Mouse (Mus musculus) midbrain, embryonic 13.5 days (tissue): ENCODE measurements around the gene Mettl8. TPM values are rescaled to one million over a fixed set of nuclear protein-coding genes. Genes with fewer than 3 reads are reported as not detected.
A peak's percentile ranks its signal among the peaks of the same experiment; 100 is the strongest.

Experiments used
- ATAC-seq: fragments of 200-750 bp; cut with Nextera tagmentation; 2 replicates; pipeline ENCODE4 v1.8.0; 2017; ENCODE audit warnings: mild to moderate bottlenecking, moderate TSS enrichment, moderate library complexity
- H3K27ac ChIP-seq: fragments of 300-500 bp; sonication (generic); 2 replicates; pipeline ENCODE4 v1.5.1; 2015; ENCODE audit warnings: inconsistent platforms, mild to moderate bottlenecking, moderate library complexity
- H3K27me3 ChIP-seq: fragments of 300-500 bp; sonication (generic); 2 replicates; pipeline ENCODE4 v1.6.1; 2015; ENCODE audit warnings: mild to moderate bottlenecking, inconsistent platforms
- H3K36me3 ChIP-seq: fragments of 300-500 bp; sonication (generic); 2 replicates; pipeline ENCODE4 v1.6.1; 2015; ENCODE audit warnings: mild to moderate bottlenecking, inconsistent platforms
- H3K4me1 ChIP-seq: fragments of 300-500 bp; sonication (generic); replicated peaks from 2 replicates; pipeline ENCODE4 v1.6.1; 2015; ENCODE audit warnings: inconsistent platforms
- H3K4me2 ChIP-seq: fragments of 300-500 bp; sonication (generic); replicated peaks from 2 replicates; pipeline ENCODE4 v1.6.1; 2015; ENCODE audit warnings: moderate library complexity, mild to moderate bottlenecking, inconsistent platforms
- H3K4me3 ChIP-seq: fragments of 300-500 bp; sonication (generic); replicated peaks from 2 replicates; pipeline ENCODE4 v1.5.1; 2015; ENCODE audit warnings: mild to moderate bottlenecking, inconsistent platforms
- H3K9ac ChIP-seq: fragments of 300-500 bp; sonication (generic); replicated peaks from 2 replicates; pipeline ENCODE4 v1.6.1; 2015; ENCODE audit warnings: mild to moderate bottlenecking, inconsistent platforms
- H3K9me3 ChIP-seq: fragments of 300-500 bp; sonication (generic); 2 replicates; pipeline ENCODE4 v1.6.1; 2016; ENCODE audit warnings: mild to moderate bottlenecking, inconsistent platforms
- WGBS: fragments of 180-500 bp; shearing (Covaris S2); methylation state at CpG from one replicate; pipeline ENCODE4 v1.1.7; 2015; 5-methylcytosine and 5-hydroxymethylcytosine counted together
- polyA plus RNA-seq: library from polyadenylated mRNA; unstranded; fragments of >200 nt; fragmentation: Nextera tagmentation; extraction: Ambion mirVana; gene quantifications from 2 replicates; pipeline ENCODE4 v1.2.1, GENCODE M21; 2015

Gene Mettl8
- polyA plus RNA-seq, 1 experiment from 2014 or later = 15.8 TPM

DNA sequence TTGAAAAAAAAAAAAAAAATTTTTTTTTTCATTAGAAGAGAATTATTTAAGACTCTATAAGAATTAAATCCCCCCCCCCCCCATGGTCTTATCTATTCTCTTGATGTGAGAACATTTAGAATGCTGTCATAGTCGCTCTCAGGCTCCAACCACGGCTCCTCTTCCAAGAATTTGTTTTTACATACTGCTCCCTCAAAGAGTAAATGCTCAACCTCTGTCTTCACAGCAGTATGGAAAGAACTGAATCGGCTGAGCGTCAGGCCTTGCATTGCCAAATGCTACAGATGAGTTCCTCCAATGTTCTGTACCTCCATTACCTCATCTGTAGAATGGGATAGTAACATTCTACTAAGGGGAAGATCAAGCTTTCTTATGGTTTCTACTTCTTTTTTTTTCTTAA is 16.2 kb upstream of the Mettl8 start:
- no peaks in the 10 kb centered on the region for H3K4me1 ChIP-seq
- no peak overlapping the region for H3K4me2 ChIP-seq
- no peaks in the 10 kb centered on the region for H3K27me3 ChIP-seq
- 98% methylated on average over 4 of the region's 4 CpGs for WGBS
- 0 out of 2 replicates have a peak, but pooled peaks cover 10% of the 10 kb centered on the region for H3K36me3 ChIP-seq
- no peak overlapping the region for H3K9ac ChIP-seq
- ATAC-seq = no peak
- H3K9me3 ChIP-seq = no peaks in the 10 kb centered on the region
- H3K27ac ChIP-seq = no peak overlapping the region
- no peak overlapping the region for H3K4me3 ChIP-seq

DNA sequence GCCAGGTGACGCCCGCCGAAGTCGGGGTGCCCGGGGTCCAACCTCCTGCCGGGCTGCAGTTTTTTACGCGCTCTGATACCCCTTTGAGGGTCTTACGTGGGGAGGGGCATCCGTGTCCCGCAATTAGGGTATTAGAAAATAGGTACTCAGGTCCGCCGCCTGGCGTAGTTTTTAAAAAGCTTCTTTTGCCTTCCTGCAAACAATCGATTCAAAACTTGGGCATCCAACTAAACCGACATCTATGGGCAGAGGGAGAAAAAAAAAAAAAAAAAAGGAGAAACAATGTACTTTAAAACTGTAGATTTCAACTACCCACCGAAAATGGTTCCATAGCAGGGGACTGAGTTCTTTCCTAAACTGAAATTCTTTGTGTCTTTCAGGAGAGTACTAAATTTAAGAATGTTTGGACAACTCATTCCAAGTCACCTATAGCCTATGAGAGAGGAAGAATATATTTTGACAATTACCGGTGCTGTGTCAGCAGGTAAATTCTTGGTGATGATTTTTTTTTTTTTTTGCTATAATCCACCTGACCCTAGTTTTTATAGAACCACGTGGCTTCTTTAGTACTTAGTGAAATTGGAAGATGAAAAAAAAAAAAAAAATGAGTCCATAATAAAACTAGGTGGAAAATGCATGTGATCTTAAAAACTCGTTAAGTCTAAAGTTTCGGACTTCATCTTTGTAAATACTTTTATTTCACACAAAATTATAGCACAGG is 892 bp upstream of the Mettl8 start:
- peak overlapping the region; percentile 78 for H3K4me2 ChIP-seq
- 14% methylated on average over 21 of the region's 21 CpGs for WGBS
- peaks cover 20% of the 10 kb centered on the region for H3K4me1 ChIP-seq
- H3K27me3 ChIP-seq = no peaks in the 10 kb centered on the region
- peaks cover 15% of the 10 kb centered on the region for H3K36me3 ChIP-seq
- no peaks in the 10 kb centered on the region for H3K9me3 ChIP-seq
- H3K27ac ChIP-seq = peak overlapping the region; percentile 96
- H3K9ac ChIP-seq = peak overlapping the region; percentile 86
- peak overlapping the region; percentile 86 for H3K4me3 ChIP-seq
- ATAC-seq = no peak

DNA sequence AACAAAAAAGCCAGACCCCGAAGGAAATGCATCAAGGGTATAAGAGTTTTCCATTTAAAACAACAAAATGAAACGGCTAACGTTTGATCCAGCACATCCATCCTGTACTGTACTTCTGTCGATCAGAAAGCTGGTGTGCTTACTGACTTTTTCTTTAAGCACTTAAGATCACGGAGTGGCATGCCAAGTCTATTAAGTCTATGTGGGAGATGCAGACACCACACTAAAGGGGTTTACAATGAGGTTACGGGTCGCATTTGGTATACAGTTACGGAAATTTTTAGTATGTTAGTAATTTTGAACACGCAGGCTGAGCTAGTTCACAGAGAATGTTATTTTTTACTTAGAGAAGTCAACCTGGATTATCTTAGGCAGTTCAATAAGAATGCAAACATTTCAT is 667 bp downstream of the Mettl8 start:
- peaks cover 11% of the 10 kb centered on the region for H3K36me3 ChIP-seq
- H3K27me3 ChIP-seq = no peaks in the 10 kb centered on the region
- peak overlapping the region; percentile 76; the same call in 1 of the 2 replicates for H3K9ac ChIP-seq
- ATAC-seq = no peak
- H3K4me3 ChIP-seq = peak overlapping the region; percentile 86
- peak overlapping the region; percentile 78 for H3K4me2 ChIP-seq
- WGBS = 56% methylated on average over 9 of the region's 9 CpGs
- H3K27ac ChIP-seq = no peak overlapping the region
- H3K9me3 ChIP-seq = no peaks in the 10 kb centered on the region
- H3K4me1 ChIP-seq = peaks cover 20% of the 10 kb centered on the region

DNA sequence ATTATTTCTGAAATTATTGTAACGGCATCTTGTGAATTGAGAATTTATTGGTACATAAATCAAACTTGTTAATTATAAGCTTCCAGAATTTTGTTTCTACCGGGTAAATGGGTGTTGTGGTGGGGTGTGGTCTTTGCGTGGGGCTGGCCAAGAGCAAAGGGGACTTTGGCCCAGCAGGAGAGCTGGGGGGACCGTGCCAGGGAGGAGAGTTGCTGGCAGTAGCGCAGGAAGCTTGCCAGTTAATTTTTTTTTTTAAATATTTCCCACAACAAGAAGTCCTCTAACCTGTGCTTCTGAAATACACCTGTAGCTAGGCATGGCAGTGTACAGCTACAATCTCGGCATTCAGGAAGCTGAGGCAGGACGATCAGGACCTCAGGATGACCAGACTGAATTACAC is 4.9 kb downstream of the Mettl8 start:
- no peak overlapping the region for H3K4me2 ChIP-seq

DNA sequence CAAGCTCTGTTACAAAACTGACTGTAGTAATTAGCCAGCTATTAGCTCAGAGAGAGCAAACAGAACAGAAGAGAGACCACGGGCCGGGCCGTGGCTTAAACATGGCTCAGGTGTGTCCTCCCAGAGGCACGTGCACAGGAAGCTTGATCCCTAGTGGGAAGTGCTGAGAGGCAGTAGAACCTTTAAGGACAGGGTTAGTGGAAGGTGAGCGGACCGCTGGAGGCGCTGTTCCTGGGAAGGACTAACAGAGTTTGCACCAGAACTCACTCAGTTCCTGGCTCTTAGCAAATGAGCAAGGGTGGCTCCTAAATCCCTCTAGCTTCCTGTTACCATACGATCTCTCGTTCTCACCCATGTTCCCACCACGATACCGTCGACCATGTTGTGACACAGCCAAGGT is 6.5 kb downstream of the Mettl8 start:
- 74% methylated on average over 12 of the region's 12 CpGs for WGBS
- Histone ChIP-seq H3K27ac (no peak overlapping the region), H3K36me3 (no peaks in the 10 kb centered on the region), H3K9ac (no peak overlapping the region), H3K4me3 (no peak overlapping the region), H3K9me3 (no peaks in the 10 kb centered on the region), H3K4me1 (peaks cover 4% of the 10 kb centered on the region), H3K4me2 (no peak overlapping the region), H3K27me3 (no peaks in the 10 kb centered on the region)
- ATAC-seq = no peak

More for the DNA sequence above, 4.9 kb downstream of the Mettl8 start:
- Histone ChIP-seq H3K27me3 (no peaks in the 10 kb centered on the region), H3K9me3 (no peaks in the 10 kb centered on the region), H3K4me1 (peaks cover 17% of the 10 kb centered on the region), H3K36me3 (no peaks in the 10 kb centered on the region), H3K4me3 (no peak overlapping the region), H3K27ac (no peak overlapping the region), H3K9ac (no peak overlapping the region)
- no peak for ATAC-seq
- 94% methylated on average over 7 of the region's 7 CpGs for WGBS

DNA sequence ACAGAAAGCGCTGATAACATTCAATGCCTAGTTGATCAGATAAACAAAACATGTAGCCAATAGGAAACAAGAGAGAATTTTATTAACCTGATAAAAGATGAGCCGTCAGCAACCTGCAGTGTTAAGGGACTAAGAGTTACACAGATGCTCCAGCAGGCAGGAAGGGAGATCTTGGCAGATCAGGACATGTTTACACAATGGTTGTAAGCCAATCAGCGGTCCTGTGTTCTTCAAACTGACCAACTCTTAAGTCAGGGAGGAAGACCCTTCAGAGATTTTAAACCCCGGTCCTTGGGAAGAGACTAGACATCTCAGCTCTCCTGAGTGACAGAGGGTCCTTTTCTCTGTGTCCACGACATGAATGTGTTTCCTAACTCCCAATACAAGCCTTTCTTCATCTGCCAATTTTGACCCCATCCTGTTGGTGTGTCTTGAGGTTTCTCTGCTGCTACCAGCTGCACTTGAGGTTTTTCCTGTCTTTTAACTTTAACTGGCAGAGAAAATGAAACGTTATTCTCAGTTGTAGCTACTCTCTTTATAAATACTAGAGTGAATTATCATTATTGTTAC is 8.5 kb downstream of the Mettl8 start:
- WGBS = 84% methylated on average over 6 of the region's 6 CpGs
- ATAC-seq = no peak
- Histone ChIP-seq H3K27ac (no peak overlapping the region), H3K4me2 (no peak overlapping the region), H3K27me3 (no peaks in the 10 kb centered on the region), H3K9ac (no peak overlapping the region), H3K4me1 (no peaks in the 10 kb centered on the region), H3K36me3 (no peaks in the 10 kb centered on the region), H3K9me3 (no peaks in the 10 kb centered on the region), H3K4me3 (no peak overlapping the region)

DNA sequence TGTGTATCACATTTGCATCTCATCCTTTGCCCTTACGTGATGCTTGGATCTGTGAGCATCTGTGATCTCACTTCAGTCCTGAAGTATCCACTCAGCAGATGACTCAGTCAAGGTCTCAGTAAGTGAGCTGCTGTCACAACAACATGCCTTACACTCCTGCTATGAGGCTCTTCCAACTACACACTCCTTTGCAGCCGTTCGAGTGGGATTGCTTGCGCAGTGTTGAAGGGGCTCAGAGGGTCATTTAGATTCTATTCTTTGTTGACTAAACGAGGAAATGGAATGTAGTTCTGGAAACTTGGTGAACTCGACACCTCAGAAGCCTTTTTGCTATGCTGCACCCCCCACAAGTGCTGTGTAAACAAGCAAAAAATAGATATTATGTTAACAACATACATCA is 9.2 kb downstream of the Mettl8 start:
- ATAC-seq = no peak
- WGBS = 81% methylated on average over 6 of the region's 6 CpGs
- H3K27me3 ChIP-seq = no peaks in the 10 kb centered on the region
- no peak overlapping the region for H3K4me3 ChIP-seq
- H3K27ac ChIP-seq = no peak overlapping the region
- H3K36me3 ChIP-seq = no peaks in the 10 kb centered on the region
- H3K4me1 ChIP-seq = no peaks in the 10 kb centered on the region
- H3K9ac ChIP-seq = no peak overlapping the region
- no peak overlapping the region for H3K4me2 ChIP-seq
- H3K9me3 ChIP-seq = no peaks in the 10 kb centered on the region

DNA sequence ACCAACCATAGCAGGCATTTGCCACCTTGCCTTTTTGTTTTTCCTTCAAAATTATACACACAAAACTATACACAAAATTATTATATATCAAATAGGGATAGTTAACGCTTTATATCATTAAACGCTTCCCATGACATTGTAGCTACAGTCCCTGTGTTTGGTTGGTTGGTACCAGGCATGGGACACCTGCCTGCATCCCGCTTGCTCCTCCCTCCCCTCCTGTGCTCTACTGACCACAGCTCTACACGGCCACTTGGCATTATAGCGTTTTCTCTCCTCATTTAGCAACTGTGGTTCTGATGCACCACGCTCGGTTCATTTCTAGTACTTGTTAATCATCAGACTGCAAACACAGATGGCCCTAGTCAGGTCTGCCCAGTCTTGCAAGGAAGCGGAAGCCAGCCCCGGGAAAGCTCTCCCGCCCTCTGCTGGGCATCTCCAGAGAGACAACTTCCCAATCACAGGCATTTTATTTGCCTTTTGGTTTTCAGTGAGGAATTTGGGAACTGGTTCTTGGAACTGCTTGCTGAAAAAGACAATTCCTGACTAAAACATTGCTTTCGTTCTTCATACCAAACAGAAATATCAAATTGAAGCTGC is 15.8 kb downstream of the Mettl8 start:
- ATAC-seq = peak; percentile 72
- Histone ChIP-seq H3K9ac (no peak overlapping the region), H3K27me3 (no peaks in the 10 kb centered on the region), H3K4me1 (peaks cover 10% of the 10 kb centered on the region), H3K27ac (no peak overlapping the region), H3K4me2 (peak overlapping the region; percentile 32), H3K4me3 (no peak overlapping the region), H3K9me3 (no peaks in the 10 kb centered on the region), H3K36me3 (no peaks in the 10 kb centered on the region)
- WGBS = 47% methylated on average over 11 of the region's 11 CpGs

DNA sequence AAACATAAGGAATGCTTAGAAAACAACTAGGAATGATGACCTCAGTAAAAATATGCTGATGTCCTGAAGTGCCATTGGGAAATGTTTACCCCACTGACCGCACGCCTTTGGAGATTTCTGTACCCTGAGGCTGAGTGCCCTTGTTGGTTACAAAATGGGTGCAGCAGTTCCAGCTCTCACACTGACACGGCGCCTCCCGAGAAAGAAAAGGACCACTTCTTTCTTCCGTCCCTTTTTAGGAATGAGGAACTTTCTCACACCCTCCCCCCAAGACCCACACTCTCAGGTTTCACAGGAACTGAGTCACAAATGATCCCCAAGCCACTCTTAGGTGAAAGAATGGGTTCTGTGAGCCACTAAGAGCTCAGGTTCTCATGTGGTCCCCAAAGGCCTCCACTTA is 17.9 kb downstream of the Mettl8 start:
- Histone ChIP-seq H3K27me3 (no peaks in the 10 kb centered on the region), H3K9ac (no peak overlapping the region), H3K4me1 (peaks cover 32% of the 10 kb centered on the region), H3K36me3 (no peaks in the 10 kb centered on the region), H3K9me3 (no peaks in the 10 kb centered on the region), H3K4me3 (no peak overlapping the region), H3K4me2 (no peak overlapping the region), H3K27ac (no peak overlapping the region)
- no peak for ATAC-seq
- WGBS = 91% methylated on average over 6 of the region's 6 CpGs

DNA sequence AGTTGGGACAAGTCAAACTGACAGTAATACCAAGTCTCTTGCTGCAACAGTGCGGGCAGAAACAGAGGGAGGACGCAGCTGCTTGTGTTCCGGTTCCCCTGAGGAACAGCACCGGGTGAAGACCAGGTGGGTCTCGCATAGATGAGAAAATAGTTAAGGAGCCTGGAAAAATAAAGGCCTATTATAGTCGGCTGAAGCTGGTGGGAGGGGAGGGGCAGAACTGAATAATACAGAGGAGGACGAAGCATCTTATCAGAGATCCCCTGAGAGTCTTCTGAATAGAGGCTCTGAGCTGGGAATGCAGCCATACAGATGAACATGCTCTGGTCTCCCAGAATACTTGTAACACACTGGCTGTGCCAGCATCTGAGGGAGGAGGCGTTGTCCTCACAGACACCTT is 21.4 kb downstream of the Mettl8 start:
- Histone ChIP-seq H3K9ac (no peak overlapping the region; the same call in 1 of the 2 replicates), H3K4me2 (no peak overlapping the region), H3K4me1 (peaks cover 40% of the 10 kb centered on the region), H3K27me3 (no peaks in the 10 kb centered on the region), H3K27ac (peak overlapping the region; percentile 64), H3K9me3 (no peaks in the 10 kb centered on the region), H3K36me3 (no peaks in the 10 kb centered on the region), H3K4me3 (no peak overlapping the region)
- peak; percentile 73 for ATAC-seq
- WGBS = 32% methylated on average over 8 of the region's 8 CpGs

DNA sequence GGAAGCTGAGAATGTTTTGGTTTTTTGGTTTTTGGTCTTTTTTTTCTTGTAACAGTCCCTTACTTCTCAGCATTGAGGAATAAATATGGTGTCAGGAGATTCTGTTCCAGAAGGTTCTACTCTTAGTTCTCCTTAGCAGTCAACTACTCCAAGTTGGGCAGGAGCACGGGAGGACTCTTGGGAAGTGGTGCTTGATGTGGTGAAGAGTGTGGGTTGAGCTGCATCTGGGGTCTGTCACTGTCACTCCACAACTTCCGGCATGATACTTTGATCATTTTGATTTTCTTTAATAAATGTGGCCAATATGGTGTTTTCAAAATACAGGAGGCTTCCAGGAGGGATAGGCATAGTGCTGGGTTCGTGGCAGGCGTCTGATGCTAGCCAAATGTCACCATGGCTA is 22.4 kb downstream of the Mettl8 start:
- no peak overlapping the region for H3K4me3 ChIP-seq
- peak overlapping the region; percentile 59; the same call in 1 of the 2 replicates for H3K27ac ChIP-seq
- no peak for ATAC-seq
- H3K36me3 ChIP-seq = no peaks in the 10 kb centered on the region
- WGBS = 92% methylated on average over 4 of the region's 4 CpGs
- H3K4me1 ChIP-seq = peaks cover 40% of the 10 kb centered on the region
- H3K27me3 ChIP-seq = no peaks in the 10 kb centered on the region
- H3K9me3 ChIP-seq = no peaks in the 10 kb centered on the region
- no peak overlapping the region for H3K9ac ChIP-seq
- no peak overlapping the region for H3K4me2 ChIP-seq

DNA sequence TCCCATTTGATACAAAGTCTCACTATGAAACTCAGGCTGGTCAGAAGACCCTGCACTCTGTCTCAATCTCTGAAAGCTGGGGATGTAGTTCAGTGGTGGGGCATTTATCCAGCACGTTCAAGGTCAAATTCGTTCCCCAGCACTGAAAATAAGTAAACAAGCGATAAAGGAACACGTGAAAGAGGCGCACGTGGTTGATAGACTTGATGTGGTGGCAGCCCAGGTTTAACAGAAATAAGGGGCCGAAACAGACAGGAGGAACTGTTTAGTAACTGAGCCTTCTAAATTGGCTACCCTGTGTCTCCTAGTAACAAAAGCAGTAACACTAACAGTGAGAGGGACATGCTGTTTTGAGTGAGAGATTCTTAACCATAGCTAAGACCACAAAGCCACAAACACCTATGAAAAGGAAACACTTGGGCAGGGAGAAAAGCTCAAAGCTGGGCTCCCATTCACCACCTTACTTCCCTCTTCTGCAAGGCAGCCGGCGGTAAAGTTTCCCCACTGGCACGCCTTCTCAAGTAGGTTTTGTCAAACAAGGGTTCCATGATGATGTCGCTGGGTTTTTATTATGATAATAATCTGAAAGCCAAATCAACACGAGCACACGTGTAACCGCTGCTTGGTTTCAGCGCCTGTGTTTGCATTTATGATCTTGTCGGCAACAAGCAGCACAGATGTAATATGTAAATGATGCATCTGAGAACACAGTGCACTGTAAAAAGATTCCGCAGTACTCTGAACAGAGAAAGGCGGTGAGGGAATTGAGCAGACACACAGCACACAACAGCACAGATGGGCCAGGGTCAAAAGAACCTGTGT is 23.2 kb downstream of the Mettl8 start:
- Histone ChIP-seq H3K4me1 (peaks cover 40% of the 10 kb centered on the region), H3K27me3 (no peaks in the 10 kb centered on the region), H3K9me3 (no peaks in the 10 kb centered on the region), H3K36me3 (no peaks in the 10 kb centered on the region), H3K27ac (peak overlapping the region; percentile 59), H3K4me2 (peak overlapping the region; percentile 17; the same call in 1 of the 2 replicates), H3K4me3 (no peak overlapping the region), H3K9ac (no peak overlapping the region)
- ATAC-seq = peak; percentile 72; the same call in 1 of the 2 replicates
- 58% methylated on average over 18 of the region's 18 CpGs for WGBS
